Mouse (Mus musculus): ENCODE data around the gene Fam229a.

- TF ChIP-seq CTCF (IDR thresholded peaks at IDR 0.05; ENCODE audit: low read depth) (no peak), EP300 (IDR thresholded peaks at IDR 0.05; ENCODE audit: low read depth) (no peak)
Measured at GRCm38 (mm10) chr4:129498941-129499340, 8.0 kb downstream of the Fam229a start.

Measured in liver, embryonic 14.5 days (tissue).